Mouse (Mus musculus): ENCODE results near the gene Crtap. TPM values are rescaled to one million over a fixed set of nuclear protein-coding genes. Genes with fewer than 3 reads are reported as not detected.

Gene Crtap
- total and polyA plus RNA-seq, 3 experiments, result 17.8 to 27.7 (median 19.2) TPM

DNA sequence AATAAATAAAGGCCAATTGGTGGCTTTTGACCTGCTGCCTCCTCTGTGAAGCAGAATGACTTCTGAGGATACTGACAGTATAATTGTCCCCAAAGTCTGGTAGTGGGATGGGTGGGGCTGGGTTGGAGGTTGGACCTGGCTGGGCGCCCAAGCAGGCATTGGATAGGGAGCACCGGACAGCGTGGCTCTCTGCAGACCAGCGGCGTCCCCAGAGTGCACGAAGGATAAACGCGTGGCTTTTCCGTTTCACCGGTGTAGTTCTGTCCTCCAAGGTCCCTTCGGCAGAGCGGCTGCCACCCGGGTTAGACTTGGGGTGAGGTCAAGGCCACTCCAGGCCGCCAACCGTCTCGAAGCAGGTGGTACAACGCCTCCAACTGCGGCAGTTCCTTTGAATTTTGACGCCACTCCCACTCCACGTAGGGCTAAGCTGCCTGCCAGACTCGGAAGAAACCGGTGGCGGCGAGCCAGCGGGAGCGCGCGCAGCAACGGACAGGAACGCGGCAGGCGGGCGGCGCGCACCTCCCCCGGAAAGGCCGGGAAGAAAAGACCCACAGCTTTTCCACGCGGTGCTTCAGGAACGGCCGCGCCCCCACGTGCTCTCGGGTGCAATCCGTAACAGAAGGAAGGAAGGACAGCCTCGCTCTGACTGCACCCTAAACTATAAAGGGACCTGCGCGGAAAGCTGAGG lies 22.5 kb downstream of the Crtap start:
- H3K9ac ChIP-seq (ENCODE audit: insufficient read depth, low read depth), result peak overlapping the region; percentile 70
- no peaks in the 10 kb centered on the region for H3K27me3 ChIP-seq (replicated peaks)
- dilution Hi-C loops (cut with MboI; ENCODE audit: extremely low pct_ligation_motif_present, extremely low pct_unique_long_range_greater_than_20kb, low sequenced_read_pairs) (no loop called here), in situ Hi-C loops (cut with MboI; ENCODE audit: low pct_ligation_motif_present, low pct_unique_long_range_greater_than_20kb, low sequenced_read_pairs) (no loop called here)
- peak overlapping the region; percentile 6 to 61 (median 39) for H3K4me3 ChIP-seq (replicated peaks in 1 of 3; ENCODE audit: low read depth in 2 of 3, low read length in 2 of 3, poor library complexity in 1 of 3)
- no peak for DNase-seq (ENCODE audit: extremely low read depth)
- no peaks in the 10 kb centered on the region for H3K9me3 ChIP-seq (replicated peaks; ENCODE audit: low read length)
- peaks cover 0 to 8% of the 10 kb centered on the region in 2 experiments for H3K36me3 ChIP-seq (replicated peaks in 1 of 2; ENCODE audit: control insufficient read depth in 1 of 2, insufficient read depth in 1 of 2, low read length in 1 of 2)
- peak overlapping the region; percentile 41 for H3K4me2 ChIP-seq (ENCODE audit: insufficient read depth, low read depth, poor library complexity, severe bottlenecking)
- peaks cover 0 to 4% of the 10 kb centered on the region in 2 experiments; a peak in 2 of 4 replicates for H3K4me1 ChIP-seq (ENCODE audit: control insufficient read depth in 1 of 2, insufficient read depth in 2 of 2)
- H3K27ac ChIP-seq (ENCODE audit: insufficient read depth, low read depth), result peak overlapping the region; percentile 12; the same call in 1 of the 2 replicates
- TF ChIP-seq RCOR1 (conservative IDR thresholded peaks at IDR 0.05; ENCODE audit: low read depth, low read length) (no peak), SIN3A (IDR thresholded peaks at IDR 0.05; ENCODE audit: low read length) (peak; percentile 25; the same call in 1 of the 2 replicates), PAX5 (IDR thresholded peaks at IDR 0.05; ENCODE audit: low read length) (no peak), JUN (IDR thresholded peaks at IDR 0.05; ENCODE audit: insufficient read depth, low read depth, low read length) (no peak), CTCF (conservative IDR thresholded peaks at IDR 0.05 in 1 of 2, IDR thresholded peaks at IDR 0.05 in 1 of 2; ENCODE audit: low read depth in 2 of 2, low read length in 2 of 2) (no peak), ZC3H11A (IDR thresholded peaks at IDR 0.05; ENCODE audit: low read depth, low read length) (no peak), NELFE (IDR thresholded peaks at IDR 0.05; ENCODE audit: low read depth, low read length) (peak; percentile 35; the same call in 1 of the 2 replicates), JUND (conservative IDR thresholded peaks at IDR 0.05; ENCODE audit: low read depth, low read length) (no peak), MEF2A (IDR thresholded peaks at IDR 0.05; ENCODE audit: borderline replicate concordance, low read depth, low read length) (no peak), TBP (conservative IDR thresholded peaks at IDR 0.05; ENCODE audit: low read depth, low read length) (no peak), MXI1 (IDR thresholded peaks at IDR 0.05; ENCODE audit: low read depth, low read length) (peak; percentile 83), ZNF384 (IDR thresholded peaks at IDR 0.05; ENCODE audit: low read depth, low read length) (no peak), USF1 (IDR thresholded peaks at IDR 0.05; ENCODE audit: low read depth, low read length) (no peak), ELF1 (IDR thresholded peaks at IDR 0.05; ENCODE audit: low read depth, low read length) (0 out of 2 replicates have a peak, but pooled peaks have one; percentile 29), GABPA (IDR thresholded peaks at IDR 0.05; ENCODE audit: insufficient replicate concordance, low read depth, low read length) (no peak), ZKSCAN1 (IDR thresholded peaks at IDR 0.05; ENCODE audit: borderline replicate concordance, low read depth, low read length) (no peak), EP300 (IDR thresholded peaks at IDR 0.05; ENCODE audit: low read length) (no peak), CHD1 (IDR thresholded peaks at IDR 0.05; ENCODE audit: low read depth, low read length) (no peak), ETS1 (conservative IDR thresholded peaks at IDR 0.05; ENCODE audit: low read depth, low read length) (no peak), ZMIZ1 (IDR thresholded peaks at IDR 0.05; ENCODE audit: low read depth, low read length) (no peak), IRF4 (IDR thresholded peaks at IDR 0.05; ENCODE audit: low read depth, low read length) (no peak), MYC (IDR thresholded peaks at IDR 0.05; ENCODE audit: low read depth, low read length) (peak; percentile 70; the same call in 1 of the 2 replicates), MAZ (IDR thresholded peaks at IDR 0.05; ENCODE audit: low read depth, low read length) (no peak), UBTF (IDR thresholded peaks at IDR 0.05; ENCODE audit: low read depth, low read length) (no peak; the same call in 1 of the 2 replicates), MAX (IDR thresholded peaks at IDR 0.05; ENCODE audit: low read length) (0 out of 2 replicates have a peak, but pooled peaks have one; percentile 16), NRF1 (IDR thresholded peaks at IDR 0.05; ENCODE audit: low read depth, low read length) (peak; percentile 43), KAT2A (IDR thresholded peaks at IDR 0.05; ENCODE audit: insufficient replicate concordance, low read length) (no peak), POLR2A (IDR thresholded peaks at IDR 0.05; ENCODE audit: low read depth, low read length) (peak; percentile 68), RAD21 (IDR thresholded peaks at IDR 0.05; ENCODE audit: low read depth, low read length) (no peak), USF2 (conservative IDR thresholded peaks at IDR 0.05; ENCODE audit: low read depth, low read length) (no peak), MAFK (IDR thresholded peaks at IDR 0.05; ENCODE audit: insufficient replicate concordance, low read length) (no peak), POLR2AphosphoS2 (IDR thresholded peaks at IDR 0.05; ENCODE audit: low read depth, low read length) (no peak), BHLHE40 (IDR thresholded peaks at IDR 0.05; ENCODE audit: low read depth, low read length) (0 out of 2 replicates have a peak, but pooled peaks have one; percentile 14), CHD2 (IDR thresholded peaks at IDR 0.05; ENCODE audit: low read length) (no peak), TCF12 (IDR thresholded peaks at IDR 0.05; ENCODE audit: low read depth, low read length) (no peak), HCFC1 (IDR thresholded peaks at IDR 0.05; ENCODE audit: low read depth, low read length) (no peak), SMC3 (IDR thresholded peaks at IDR 0.05; ENCODE audit: low read depth, low read length) (no peak), E2F4 (IDR thresholded peaks at IDR 0.05; ENCODE audit: insufficient replicate concordance, low read depth, low read length) (no peak)
- H3K79me2 ChIP-seq (replicated peaks; ENCODE audit: control insufficient read depth, extremely low read depth, insufficient read depth, poor library complexity, severe bottlenecking), result peaks cover 3% of the 10 kb centered on the region
